Mouse (Mus musculus) spleen, adult 18-20 months (tissue): ENCODE results near the gene Ciz1.
A peak's percentile ranks its signal among the peaks of the same experiment; 100 is the strongest.

Experiments
- DNase-seq, 2 experiments: peaks; one replicate each; pipeline ENCODE4 v3.0.0; 2022; ENCODE audit warnings: mixed read lengths in 2 of 2

Ciz1 gene

DNA sequence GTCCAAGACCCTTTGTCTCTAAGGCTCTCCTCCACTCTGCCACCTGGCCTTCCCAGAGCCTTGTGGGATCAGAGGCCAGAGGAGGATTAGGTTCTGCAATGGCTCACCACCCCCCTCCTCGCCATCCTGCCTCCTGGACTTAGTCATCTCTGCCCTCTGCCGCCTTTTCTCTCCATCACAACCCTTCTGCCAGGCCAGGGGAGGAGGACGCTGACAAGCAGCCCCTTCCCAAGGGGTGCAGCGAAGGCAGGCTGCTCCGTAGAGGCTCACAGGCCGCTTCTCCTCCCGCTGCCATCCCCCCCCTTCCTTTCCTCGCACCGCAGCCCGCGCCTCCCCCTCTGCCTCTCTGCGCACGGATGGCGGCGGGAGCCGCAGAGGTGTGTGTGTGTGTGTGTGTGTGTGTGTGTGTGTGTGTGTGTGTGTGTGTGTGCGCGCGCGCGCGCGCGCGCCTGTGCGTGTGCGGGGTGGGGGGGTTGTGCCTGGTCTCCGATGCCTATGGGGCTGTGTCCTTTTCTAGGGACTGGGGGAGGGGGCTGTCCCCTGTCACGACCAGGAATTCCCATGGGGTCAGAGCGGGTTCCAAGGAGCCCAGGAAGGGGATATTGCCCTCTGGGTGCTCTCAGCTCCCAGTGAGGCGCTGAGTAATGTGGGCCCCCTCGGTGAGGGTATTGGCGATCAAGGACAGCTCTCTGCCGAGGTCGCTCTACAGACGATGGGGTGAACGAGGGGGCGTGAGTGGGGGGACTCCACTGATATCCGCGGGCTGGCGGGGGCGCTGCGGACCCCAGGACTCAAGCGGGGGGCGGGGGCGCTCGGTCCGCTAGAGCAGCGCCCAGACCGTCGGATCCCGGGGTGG lies at the start of gene Ciz1:
Gene Ciz1 (plus strand): TSS at position 177 of the 856 bp plus-strand sequence.
- peak in 1 of 2 experiments; percentile 12 for DNase-seq

DNA sequence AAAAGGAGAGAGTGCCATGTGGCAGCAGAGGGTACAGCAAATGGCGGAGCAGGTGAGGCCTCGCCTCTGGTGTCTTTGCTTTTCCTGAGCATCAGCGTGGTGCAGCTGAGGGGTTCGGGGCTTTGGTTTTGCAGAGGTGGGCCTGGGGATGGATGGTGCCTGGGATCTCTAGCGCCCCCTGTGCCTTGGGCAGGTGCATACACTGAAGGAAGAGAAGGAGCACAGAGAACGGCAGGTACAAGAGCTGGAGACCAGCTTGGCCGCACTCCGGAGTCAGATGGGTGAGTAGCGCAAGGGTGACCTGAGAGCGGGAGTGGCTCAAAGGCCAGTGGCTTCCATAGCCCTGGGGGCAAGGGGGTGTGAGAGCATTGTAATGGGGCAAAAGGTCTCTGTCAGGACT lies 49.2 kb upstream of the Ciz1 start:
- DNase-seq, result no peak

DNA sequence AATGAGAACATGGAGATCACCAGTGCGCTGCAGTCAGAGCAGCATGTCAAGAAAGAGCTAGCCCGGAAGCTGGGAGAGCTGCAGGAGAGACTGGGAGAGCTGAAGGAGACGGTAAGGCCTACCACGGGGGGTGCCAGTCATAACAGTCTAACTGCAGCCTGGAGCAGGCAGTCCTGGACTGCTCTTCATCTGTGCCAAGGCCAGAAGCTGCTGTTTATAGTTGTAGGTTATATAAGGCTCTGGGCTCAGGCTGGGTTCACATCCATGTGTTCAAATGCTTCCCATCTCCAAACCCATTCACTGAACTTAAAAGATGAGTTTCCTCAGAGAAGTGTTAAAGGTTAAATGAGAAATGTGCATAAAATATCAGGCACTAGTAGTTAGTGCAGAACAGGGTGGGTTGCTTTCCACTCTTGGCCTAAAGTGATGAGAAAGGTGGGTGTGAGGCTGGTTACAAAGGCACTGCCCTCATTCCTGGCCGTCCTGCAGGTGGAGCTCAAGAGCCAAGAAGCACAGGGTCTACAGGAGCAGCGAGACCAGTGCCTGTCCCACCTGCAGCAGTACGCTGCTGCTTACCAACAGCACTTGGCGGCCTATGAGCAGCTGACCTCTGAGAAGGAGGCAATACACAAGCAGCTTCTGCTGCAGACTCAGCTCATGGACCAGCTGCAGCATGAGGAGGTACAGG lies 47.8 kb upstream of the Ciz1 start:
- peak in 1 of 2 experiments; percentile 50 for DNase-seq

DNA sequence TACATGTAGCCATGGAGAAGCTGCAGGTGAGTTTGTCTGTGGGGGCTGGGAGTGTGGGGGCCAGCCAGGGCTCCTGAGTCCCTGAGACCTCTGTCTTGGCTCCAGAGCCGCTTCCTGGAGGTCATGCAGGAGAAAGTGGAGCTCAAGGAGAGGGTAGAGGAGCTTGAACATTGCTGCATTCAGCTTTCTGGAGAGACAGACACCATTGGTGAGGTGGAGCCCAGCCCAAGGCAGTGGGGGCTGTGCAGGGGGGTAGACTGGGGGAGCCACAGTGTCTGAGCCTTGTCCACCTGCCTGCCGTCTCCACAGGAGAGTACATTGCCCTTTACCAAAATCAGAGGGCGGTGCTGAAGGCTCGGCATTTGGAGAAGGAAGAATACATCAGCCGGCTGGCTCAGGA lies 46.5 kb upstream of the Ciz1 start:
- DNase-seq, result no peak

DNA sequence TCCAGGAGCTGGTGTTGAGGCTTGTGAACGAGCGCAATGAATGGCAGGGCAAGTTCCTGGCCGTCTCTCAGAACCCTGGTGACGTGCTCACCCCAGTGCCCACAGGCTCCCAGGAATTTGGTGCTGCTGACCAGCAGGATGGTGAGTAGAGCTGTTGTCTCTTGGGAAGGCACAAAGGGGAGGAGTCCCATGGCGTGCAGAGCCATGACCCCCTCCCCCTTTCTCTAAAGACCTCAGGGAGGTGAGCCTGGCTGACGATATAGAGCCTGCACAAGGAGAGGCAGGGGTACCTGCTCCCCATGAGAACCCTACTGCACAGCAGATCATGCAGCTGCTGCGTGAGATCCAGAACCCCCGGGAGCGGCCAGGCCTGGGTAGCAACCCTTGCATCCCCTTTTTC lies 46.0 kb upstream of the Ciz1 start:
- no peak for DNase-seq

DNA sequence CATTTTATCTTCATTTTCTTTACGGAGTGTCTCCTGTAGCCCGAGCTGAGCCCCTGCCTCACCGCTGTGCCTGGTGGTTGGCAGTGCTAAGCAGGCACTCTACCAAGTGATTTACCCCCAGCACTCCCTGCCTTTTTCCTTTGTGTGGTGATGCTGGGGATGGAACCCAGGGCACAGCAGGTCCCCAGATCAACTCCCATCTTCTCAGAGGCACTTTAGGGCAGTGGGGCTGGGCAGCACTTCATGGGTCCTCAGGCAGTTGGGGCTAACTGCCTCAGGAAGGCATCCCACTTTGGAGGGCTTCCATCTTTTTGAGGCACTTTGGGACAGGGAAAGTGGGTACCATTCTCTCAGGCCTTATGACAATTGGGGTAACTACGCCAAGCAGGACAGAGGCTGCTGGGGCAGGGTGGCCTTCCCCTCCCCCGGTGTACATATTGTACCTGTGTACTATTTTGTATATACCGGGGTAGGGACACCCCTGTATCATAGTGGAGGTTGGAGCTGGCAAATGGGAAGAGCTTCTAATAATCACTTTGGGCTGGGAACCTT lies 44.8 kb upstream of the Ciz1 start:
- DNase-seq, result no peak

DNA sequence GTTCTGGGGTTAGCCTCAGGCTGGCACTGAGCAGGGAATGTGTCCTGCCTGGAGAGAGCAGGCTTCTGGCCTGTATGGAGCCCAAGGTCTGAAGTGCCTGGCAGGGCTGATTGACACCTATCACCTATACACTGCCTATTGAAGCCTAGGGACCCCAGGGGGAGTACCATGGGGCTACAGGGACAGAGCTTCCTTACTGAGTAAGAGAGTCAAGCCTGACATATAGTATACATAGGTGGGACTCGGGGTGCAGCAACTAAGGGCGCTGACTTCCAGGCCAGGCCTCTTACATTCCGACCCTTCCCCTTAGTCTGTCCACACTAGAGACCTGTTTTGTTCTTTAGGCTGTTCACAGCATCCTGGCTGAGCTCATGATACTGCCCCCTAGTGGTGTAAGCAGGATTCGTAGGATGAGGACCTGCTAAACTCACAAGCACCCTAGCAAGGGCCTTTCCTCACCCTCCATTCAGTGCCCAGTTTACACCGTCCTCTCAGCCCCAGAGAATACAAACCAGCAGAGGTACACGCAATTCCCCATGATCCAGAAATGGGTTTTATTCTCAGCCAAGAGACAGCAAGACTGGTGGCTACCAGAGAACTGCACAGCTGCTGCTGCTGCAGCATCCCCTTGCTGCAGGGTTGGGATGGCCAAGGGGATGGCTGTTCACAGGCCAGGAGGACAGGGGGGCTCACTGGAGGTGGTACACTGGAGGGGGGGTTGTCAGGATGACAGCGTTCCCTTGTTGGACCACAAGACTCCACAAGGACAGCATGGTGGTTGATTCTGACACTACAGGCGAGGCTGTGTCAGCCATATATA lies 44.0 kb upstream of the Ciz1 start:
- DNase-seq, result peak in 1 of 2 experiments; percentile 46

DNA sequence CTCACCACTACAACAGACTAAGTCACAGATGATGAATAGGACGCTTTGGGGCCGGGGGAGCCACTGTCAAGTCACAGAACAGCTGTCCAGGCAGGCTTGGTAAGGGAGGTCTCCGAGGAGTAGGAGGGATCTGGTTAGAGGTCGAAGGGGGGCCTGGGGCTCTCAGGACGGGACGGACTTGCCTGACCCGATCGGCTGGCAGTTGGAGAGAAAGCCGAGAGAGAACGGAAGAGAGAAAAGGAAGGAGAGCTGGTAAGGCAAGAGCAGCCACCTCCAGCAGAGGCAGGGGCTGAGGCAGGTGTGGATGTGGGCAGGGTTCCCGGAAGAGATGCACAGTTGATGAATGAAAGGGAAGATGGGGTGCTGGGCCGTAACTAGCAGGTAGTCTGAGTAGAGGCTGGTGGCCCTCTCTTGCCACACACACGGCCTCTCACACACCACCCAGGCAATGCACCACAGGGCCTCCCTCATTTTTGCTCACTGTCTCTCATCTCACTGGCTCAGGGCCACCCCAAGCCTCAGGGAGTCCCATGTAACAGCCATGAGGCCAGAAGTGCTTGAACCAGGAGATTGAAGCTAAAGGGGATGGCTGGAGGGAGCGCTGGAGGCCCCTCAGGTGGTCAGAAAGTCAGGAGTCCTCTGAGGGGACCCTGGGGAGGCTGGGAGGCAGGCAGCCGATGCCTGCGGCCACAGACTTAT lies 43.1 kb upstream of the Ciz1 start:
- DNase-seq, result no peak

DNA sequence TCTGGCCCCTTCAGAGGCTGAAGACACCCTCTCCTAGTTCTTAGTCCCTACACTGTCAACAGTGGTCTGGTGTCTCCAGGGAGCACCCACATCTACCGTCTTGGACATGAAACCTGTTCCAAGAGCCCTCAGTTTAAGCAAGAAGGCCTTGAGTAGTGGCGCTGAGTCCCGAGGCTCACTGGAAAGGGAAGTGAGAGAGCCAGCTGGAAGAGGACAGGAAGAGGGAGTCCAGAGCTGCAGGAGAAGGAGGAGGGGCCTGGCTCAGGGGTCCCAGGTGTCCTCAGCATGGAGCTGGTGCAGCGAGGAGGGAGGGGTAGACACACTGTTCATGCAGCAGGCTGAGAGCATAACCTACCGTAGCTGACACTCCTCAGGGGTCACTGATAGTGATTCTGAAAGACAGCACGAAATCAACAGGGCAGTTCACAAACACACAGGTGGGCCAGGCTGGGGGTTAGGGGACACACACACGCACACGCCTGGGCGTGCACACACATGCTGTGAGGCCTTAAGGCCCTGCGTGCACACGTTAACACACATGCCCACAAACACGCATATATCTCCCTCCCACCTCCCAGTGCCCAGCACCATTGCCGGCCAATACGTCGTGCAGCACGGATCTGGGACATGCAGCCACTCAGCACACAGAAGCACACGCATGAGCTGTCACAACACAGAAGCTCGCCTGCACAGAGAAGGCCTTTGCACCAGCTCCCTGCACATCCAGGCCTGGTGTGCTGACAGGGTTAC lies 41.9 kb upstream of the Ciz1 start:
- no peak for DNase-seq

DNA sequence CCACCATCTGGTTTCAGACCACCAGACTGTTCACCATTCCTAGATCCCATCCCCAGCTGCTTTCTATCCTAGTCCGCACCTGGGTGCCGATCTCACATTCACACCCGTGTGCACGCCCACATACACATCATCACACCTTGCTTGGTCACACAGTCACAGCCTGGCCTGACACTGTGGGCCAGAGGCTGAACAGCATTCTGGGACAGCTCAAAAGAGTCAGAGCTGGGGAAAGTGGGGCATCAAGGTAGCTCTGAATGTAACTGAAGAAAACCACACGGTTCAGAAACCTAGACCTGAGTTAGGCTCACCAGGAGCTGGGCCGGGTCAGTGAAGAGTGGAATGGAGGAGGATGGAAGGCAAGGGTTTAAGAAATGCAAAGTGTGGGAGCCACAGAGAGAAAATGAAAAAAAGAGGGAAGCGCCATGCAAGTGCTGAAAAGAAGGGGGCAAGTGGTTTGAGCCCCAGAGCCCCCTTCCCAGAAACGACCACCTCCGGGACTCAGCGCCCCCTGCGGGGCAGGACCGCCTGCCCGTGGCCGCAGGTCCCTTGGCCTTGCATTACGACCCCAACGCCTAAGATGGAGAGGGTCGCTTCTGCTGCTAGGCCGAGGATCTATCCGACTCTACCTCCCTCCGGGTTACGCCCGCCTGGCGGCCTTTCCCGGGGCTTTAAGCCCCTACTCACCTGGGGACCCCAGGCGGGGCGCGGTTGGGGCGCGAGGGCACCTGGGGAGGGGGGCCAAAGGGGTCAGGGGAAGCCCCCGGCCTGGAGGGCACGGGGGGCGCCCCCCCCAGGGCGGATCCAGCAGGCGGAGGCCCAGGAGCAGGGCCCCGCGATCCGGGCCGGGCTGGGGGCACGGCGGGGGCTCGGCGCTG lies 40.4 kb upstream of the Ciz1 start:
- no peak for DNase-seq

DNA sequence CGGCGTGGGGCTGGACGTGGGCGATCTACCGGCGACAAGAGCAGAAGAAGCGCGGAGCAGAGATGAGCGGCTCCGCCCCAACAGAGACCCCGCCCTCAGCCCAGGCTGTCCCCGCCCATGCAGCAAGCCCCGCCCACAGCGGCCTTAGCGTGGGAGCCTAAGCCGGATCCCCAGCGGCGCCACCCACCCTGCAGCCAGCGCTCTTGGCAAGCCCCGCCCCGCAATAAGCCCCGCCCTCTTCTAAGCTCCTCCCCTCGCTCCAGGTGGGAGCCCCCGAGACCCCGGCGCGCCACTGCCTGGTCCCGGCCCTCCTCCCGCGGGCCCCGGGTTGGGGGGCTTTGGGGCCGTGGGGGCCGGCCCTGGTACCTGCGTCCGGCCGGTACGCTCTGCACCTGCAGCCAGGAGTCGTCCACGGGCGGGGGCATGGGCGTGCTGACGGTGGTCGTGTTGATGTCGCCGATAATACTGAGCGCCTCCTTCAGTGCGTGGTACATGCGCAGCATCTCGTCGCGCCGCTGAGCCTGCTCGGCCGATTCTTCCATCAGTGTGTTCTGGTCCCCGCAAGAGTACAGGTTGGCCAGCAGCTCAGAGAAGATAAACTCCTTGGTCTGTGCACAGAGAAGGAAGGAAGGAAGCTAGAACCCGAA lies 39.7 kb upstream of the Ciz1 start:
- DNase-seq, result peak; percentile 71 to 82

DNA sequence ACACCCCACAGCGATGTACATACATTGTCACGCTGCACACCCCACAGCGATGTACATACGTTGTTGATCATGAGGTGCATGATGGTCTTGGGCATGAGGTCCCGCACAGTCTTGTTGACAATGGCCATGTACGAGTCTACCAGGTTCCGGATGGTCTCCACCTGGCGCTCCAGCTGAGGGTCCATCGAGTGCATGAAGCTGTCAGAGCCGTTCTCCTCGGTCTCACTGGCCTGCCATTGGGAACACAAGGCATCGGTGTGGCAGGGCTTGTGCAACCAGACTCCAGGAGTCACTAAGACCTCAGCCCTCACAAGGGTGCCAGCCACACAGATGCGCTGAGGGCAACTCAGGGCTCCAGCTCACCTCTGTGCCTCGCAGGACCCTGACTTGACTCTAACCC lies 37.3 kb upstream of the Ciz1 start:
- no peak for DNase-seq

DNA sequence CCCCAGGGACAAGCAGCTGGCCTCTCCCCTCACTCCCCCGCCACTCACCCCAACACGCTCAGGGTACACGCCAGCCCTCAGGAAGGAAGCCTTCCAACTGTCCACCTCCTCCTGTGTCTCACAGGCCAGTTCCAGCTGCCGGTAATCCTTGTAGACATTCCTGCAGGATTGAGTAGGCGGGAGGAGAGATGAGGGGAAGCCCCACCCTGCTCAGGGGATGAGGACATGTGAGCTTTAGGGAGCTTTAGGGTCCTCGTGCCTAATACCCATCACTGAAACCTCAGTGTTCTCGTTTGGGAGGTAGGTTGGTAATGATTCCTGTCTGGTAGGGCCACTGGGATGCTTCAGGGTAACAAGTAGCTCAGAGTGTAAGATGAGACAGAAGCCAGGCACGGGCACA lies 36.4 kb upstream of the Ciz1 start:
- no peak for DNase-seq

DNA sequence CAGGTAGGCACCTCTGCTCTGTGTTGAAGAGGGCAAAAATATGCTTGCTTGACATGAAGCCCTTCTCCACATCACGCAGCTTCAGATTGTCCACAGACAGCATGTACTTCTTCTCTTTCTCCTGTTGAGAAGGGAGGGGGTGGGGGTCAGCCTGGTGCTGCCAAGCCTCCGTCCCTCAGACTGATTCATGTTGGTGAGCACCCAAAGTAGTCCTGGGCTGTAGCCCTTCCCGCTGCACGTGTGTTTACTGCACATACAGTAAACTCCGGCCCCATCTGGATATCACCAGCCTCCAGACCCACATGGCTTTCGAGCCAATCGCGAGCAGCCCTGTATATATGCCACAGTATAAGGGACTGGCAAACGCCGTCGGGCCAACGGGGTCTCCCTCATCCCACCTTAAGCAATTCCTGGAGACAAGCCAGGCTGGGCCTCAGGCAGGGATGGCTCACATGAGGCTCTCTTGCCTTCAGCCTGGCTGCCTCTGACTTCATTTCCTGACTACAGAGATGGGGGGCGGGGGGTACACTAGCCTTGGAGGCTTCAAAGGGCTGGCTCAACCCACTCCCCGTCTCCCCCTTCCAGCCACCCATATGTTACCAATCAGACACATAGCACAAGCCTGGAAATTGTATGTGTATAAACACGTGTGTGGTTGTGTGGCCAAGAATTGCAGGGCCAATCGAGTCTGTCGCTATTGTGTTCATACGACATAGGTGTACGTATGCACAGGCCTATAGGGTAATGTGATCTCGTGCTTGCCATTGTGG lies 35.1 kb upstream of the Ciz1 start:
- DNase-seq, result no peak

DNA sequence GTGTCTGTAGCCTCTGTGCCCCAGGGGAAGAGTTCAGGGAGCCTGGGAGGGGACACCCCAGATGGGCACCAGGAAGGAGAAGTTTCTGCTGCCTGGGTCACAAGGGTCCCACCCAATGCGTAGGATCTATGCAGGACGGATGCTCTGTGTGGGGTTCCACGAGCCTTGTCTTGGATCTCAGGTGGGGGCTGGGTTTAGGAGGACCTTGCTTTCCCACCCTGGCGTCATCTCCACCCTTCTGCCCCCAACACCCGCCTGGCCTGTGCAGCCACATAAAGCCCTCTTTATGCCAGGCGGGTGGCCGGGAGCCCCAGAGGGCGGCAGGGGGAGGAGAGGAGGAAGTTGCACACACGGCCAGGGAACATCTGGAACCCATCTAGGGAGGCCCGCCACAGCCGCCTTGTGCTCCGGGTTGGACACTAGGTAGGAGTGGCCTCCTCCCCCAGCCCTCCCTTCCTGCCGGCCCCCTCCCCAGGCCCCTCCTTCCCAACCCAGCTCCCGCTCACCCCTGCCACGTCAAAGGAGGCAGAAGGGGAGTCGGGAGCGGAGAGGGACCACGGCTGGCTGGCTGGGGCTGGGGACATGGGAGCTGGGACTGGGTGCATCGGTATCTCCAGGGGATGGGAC lies 34.2 kb upstream of the Ciz1 start:
- DNase-seq, result no peak

DNA sequence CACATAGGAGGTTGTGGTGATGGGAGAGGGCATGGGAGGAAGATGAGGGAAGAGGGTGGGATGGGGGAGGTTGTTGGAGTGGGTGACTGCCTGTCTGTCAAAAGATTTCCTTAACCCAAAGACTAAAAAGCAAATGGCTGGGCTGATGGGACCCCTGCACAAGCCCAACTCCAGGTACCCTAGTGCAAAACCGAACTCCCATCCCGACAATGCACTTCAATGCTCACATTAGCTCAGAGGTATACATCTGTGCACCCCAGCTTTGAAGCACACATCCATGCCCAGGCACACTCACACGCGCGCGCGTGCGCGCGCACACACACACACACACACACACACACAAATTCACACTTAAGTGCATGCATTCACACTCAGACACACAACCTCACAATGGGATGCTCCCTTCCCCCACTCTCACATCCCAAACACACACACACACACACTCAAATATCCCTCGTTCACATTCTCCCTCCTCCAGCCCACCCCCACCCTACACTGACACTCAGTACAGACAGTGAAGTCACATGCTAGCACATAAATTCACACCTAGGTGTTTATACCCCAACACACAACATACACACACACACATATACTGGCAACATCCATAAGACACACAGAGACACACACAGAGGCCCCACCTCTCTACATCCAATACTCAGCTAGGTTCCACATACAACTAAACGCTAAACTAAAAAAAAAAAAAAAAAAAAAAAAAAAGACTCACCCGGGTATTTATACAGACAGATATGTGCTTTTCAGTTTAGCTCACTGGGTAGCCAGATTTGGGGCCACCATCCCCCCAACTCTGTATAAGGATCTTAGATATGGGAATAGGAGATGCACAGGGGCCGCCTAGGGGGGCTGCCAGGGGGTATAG lies 33.2 kb upstream of the Ciz1 start:
- DNase-seq, result no peak
